Mouse (Mus musculus): Measurements from ENCODE around the gene Sept9. TPM values are rescaled to one million over a fixed set of nuclear protein-coding genes. Genes with fewer than 3 reads are reported as not detected.

The Sept9 gene
- polyA plus RNA-seq, 1 experiment from 2014 or later: 165 TPM

DNA sequence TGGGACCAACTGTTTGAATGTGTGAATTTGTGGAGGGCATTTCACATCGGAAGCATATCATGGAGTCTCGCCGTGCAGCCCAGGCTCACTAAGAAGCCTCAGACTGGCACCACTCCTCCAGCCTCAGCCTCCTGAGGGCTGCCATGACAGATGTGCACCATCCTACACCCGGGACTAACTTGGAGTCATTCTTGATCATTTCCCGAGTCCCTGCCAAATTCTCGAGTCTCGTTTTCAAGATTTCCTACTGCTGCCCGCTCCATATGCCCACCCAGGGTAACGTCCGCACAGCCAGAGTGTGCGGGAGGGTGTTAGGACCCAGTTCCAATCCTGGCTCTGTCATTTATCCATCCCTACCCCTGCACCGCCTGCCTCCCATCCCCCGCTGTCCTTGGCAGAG lies 53.4 kb downstream of the Sept9 start:
- H3K4me2 ChIP-seq (replicated peaks): no peak overlapping the region
- no peaks in the 10 kb centered on the region for H3K36me3 ChIP-seq
- H3K27ac ChIP-seq: no peak overlapping the region
- H3K27me3 ChIP-seq (replicated peaks): no peaks in the 10 kb centered on the region
- WGBS: 88% methylated on average over 13 of the region's 13 CpGs
- no peaks in the 10 kb centered on the region for H3K9me3 ChIP-seq
- no peak overlapping the region for H3K4me3 ChIP-seq
- H3K4me1 ChIP-seq: peaks cover 38% of the 10 kb centered on the region
- no peak for ATAC-seq (ENCODE audit: low FRiP score, low read depth)
- H3K9ac ChIP-seq: no peak overlapping the region

DNA sequence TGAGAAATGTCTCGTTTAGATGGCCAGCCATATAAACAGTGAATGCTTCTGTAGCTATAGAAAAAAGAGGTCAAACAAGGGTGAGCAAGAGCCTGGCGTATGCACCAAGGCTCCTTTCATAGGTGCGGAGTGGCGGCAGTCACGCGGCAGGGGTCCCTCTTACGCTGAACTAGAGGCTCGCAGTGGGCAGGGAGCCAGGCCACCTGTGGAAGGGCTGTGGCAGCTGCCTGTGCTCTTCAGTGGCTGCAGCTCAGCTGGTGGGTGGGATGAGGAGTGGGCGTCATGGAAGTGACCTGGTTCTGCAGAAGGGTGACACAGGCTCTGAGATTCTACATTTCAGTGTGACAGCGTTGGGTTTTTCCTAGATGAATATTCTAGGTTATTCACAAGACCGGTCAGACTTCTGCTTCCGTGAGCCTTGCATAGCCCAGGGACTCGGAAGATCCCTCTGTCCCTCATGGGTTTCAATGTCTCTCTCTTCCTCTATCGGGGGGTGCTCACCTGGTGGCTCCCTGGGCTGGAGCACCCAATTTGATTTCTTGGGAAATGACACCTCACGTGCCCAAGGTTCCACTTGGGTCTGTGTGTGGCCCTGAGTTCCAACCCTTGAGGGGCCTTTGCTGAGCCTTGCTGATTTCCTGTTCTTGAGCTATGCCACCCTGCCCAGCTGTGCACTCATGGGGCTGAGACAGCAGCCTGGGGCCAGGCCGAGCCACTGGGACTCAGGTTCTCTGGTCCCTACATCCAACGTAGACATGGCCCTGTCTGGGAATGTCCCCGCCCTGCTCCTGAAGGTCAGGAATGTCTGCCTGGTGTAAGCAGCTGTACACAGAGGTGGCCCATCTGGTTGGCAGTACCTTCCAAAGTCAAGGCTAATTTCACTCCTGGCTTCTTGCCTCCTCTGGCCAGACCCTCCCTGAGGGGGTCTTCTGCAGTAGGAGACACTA lies 55.0 kb downstream of the Sept9 start:
- no peak overlapping the region for H3K4me2 ChIP-seq (replicated peaks)
- no peak overlapping the region for H3K9ac ChIP-seq
- no peaks in the 10 kb centered on the region for H3K27me3 ChIP-seq (replicated peaks)
- H3K4me1 ChIP-seq: peaks cover 26% of the 10 kb centered on the region
- no peak overlapping the region for H3K27ac ChIP-seq
- ATAC-seq (ENCODE audit: low FRiP score, low read depth): 0 out of 2 replicates have a peak, but pooled peaks have one; percentile 13
- H3K36me3 ChIP-seq: no peaks in the 10 kb centered on the region
- H3K4me3 ChIP-seq: no peak overlapping the region
- WGBS: 59% methylated on average over 18 of the region's 18 CpGs
- H3K9me3 ChIP-seq: no peaks in the 10 kb centered on the region

DNA sequence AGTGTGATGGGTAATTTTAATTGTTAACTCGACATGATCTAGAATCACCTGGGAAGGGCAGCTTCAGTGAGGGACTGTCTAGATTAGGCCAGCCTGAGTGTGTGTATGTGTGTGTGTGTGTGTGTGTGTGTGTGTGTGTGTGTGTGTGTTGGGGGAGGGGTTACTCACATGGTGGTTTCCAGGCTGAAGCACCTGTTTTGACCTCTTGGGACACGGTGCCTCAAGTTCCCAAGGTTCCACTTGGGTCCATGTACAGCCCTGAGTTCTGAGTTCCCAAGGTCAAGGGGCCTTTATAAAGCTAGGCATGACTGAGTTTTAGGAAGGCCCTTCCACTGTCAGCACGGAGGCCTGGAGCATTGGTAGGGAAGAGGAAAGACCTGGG lies 55.6 kb downstream of the Sept9 start:
- no peaks in the 10 kb centered on the region for H3K36me3 ChIP-seq
- H3K4me3 ChIP-seq: no peak overlapping the region
- ATAC-seq (ENCODE audit: low FRiP score, low read depth): no peak
- peaks cover 24% of the 10 kb centered on the region; the same call in 1 of the 2 replicates for H3K4me1 ChIP-seq
- 82% methylated on average over 3 of the region's 3 CpGs for WGBS
- H3K27me3 ChIP-seq (replicated peaks): no peaks in the 10 kb centered on the region
- H3K9me3 ChIP-seq: no peaks in the 10 kb centered on the region
- H3K9ac ChIP-seq: no peak overlapping the region
- H3K27ac ChIP-seq: no peak overlapping the region
- H3K4me2 ChIP-seq (replicated peaks): no peak overlapping the region

DNA sequence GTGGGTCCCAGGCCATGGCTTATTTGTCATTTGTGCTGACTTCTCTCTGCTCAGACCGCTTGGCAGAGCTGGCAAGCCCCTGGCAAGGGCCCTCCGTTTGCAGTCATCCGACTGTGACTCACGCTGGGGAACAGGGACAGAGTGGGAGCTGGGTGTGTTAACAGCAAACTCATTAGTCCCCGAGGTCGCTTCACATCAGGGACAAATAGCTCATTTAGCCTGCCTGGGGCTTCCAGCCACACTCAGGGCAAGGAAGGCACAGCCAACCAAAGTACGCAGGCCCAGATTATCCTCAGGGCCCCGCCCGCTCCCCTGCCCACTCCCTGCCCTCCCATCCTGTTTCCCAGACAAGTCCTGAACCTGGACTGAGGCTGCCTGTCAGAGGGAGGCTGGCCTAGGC lies 56.6 kb downstream of the Sept9 start:
- Histone ChIP-seq H3K36me3 (no peaks in the 10 kb centered on the region), H3K4me2 (replicated peaks) (no peak overlapping the region), H3K9me3 (no peaks in the 10 kb centered on the region), H3K27me3 (replicated peaks) (no peaks in the 10 kb centered on the region), H3K9ac (no peak overlapping the region), H3K4me1 (peaks cover 24% of the 10 kb centered on the region; the same call in 1 of the 2 replicates), H3K27ac (no peak overlapping the region), H3K4me3 (no peak overlapping the region)
- WGBS: 46% methylated on average over 9 of the region's 9 CpGs
- ATAC-seq (ENCODE audit: low FRiP score, low read depth): no peak

DNA sequence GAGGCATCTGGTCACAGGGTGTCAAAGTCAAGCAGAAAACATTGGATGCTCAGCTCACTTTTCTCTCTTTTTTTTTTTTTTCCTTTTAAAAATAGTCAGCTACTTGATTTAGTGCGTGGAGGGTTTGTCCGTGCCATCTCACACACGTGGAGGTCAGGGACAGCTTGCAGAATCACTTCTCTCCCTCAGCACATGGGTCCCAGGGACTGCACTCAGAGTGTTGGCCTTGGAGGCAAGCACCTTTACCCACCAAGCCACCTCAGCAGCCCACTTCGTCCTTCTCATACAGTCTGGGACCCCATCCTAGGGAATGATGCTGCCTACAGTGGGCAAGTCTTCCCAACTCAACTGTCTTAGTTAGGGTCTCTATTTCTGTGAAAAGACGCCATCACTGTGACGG lies 57.4 kb downstream of the Sept9 start:
- H3K9ac ChIP-seq: no peak overlapping the region
- 93% methylated on average over 6 of the region's 6 CpGs for WGBS
- no peaks in the 10 kb centered on the region for H3K9me3 ChIP-seq
- H3K27ac ChIP-seq: no peak overlapping the region
- H3K4me1 ChIP-seq: peaks cover 24% of the 10 kb centered on the region; the same call in 1 of the 2 replicates
- no peaks in the 10 kb centered on the region for H3K27me3 ChIP-seq (replicated peaks)
- H3K36me3 ChIP-seq: no peaks in the 10 kb centered on the region
- no peak overlapping the region for H3K4me3 ChIP-seq
- no peak for ATAC-seq (ENCODE audit: low FRiP score, low read depth)
- no peak overlapping the region for H3K4me2 ChIP-seq (replicated peaks)

DNA sequence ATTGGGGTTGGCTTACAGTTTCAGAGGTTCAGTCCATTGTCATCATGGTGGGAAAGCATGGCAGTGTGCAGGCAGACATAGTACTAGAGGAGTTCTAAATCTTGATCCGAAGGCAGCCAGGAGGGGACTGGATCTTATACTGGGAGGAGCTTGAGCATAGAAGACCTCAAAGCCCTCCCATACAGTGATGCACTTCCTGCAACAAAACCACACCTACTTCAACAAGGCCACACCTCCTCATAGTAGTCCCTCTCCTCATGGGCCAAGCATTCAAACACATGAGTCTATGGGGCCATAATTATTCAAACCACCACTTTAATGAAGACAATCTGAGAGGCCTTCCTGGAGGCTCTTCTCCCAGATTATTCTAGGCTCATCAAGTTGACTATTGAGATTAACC lies 57.8 kb downstream of the Sept9 start:
- no peaks in the 10 kb centered on the region for H3K36me3 ChIP-seq
- no peak overlapping the region for H3K4me2 ChIP-seq (replicated peaks)
- no peak overlapping the region for H3K27ac ChIP-seq
- H3K27me3 ChIP-seq (replicated peaks): no peaks in the 10 kb centered on the region
- H3K4me1 ChIP-seq: peaks cover 24% of the 10 kb centered on the region; the same call in 1 of the 2 replicates
- WGBS: 90% methylated on average over 1 of the region's 1 CpGs
- ATAC-seq (ENCODE audit: low FRiP score, low read depth): no peak
- H3K9ac ChIP-seq: no peak overlapping the region
- H3K9me3 ChIP-seq: no peaks in the 10 kb centered on the region
- H3K4me3 ChIP-seq: no peak overlapping the region

DNA sequence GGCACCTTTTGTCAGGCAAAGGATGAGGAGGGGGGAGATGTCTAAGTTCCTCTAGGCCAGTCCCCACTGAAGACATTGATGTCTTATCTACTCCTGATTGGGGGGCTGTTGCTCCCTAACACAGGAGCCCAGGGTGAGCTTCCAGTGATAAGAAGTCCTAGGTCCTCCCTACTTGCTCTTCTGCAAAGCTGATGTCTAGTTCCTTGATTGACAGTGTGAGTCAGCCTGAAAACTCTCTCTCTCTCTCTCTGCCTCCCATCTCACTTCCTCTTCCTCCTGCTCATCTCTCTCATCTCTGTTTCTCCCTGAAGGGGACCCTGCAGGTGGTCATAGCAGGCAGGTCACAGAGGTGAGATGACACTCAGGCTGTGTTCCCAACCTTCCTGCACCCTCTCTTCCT lies 58.4 kb downstream of the Sept9 start:
- no peak overlapping the region for H3K9ac ChIP-seq
- no peak for ATAC-seq (ENCODE audit: low FRiP score, low read depth)
- no peaks in the 10 kb centered on the region for H3K9me3 ChIP-seq
- H3K4me2 ChIP-seq (replicated peaks): no peak overlapping the region
- no peaks in the 10 kb centered on the region for H3K36me3 ChIP-seq
- no peaks in the 10 kb centered on the region for H3K27me3 ChIP-seq (replicated peaks)
- H3K4me3 ChIP-seq: no peak overlapping the region
- no peak overlapping the region for H3K27ac ChIP-seq
- H3K4me1 ChIP-seq: peaks cover 24% of the 10 kb centered on the region; the same call in 1 of the 2 replicates

DNA sequence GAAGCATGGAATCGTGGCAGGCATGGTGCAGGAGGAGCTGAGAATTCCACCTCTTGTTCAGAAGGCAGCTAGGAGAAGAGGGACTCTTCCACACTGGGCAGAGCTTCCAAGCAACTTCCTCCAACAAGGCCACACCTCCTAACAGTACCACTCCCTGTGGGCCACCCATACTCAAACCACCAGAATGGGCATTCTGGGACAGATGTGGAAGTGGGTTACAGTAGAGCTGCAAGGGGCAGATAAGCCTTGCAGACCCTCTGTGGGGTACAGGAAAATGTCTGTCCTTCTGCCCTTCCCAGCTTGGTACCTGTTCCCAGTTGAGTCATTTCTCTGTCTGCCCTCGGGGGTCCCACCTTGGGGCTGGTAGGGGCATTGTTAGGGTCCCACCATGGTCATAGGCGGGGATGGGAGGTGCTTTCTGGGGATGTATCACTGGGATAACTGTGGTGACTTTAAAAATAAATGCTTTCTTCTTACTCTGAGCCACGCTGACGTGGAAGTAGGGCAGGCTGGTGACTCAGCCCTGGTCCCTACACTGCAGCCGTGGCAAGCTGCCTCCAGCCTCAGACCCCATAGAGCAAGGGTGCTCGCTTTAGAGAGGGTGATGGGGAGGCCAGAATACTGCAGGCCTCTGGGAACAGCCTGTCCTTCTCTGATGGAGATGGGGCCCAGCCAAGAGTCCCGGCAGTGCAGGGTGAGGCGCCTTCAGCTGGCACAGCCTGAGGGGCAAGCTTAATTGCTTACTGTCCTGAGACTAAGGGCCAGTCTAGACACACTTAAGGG lies 59.9 kb downstream of the Sept9 start:
- H3K4me3 ChIP-seq: no peak overlapping the region
- no peaks in the 10 kb centered on the region for H3K9me3 ChIP-seq
- H3K27ac ChIP-seq: no peak overlapping the region
- 83% methylated on average over 9 of the region's 9 CpGs for WGBS
- no peaks in the 10 kb centered on the region for H3K27me3 ChIP-seq (replicated peaks)
- H3K9ac ChIP-seq: no peak overlapping the region
- H3K4me1 ChIP-seq: peaks cover 24% of the 10 kb centered on the region
- no peak for ATAC-seq (ENCODE audit: low FRiP score, low read depth)
- no peak overlapping the region for H3K4me2 ChIP-seq (replicated peaks)
- H3K36me3 ChIP-seq: no peaks in the 10 kb centered on the region

DNA sequence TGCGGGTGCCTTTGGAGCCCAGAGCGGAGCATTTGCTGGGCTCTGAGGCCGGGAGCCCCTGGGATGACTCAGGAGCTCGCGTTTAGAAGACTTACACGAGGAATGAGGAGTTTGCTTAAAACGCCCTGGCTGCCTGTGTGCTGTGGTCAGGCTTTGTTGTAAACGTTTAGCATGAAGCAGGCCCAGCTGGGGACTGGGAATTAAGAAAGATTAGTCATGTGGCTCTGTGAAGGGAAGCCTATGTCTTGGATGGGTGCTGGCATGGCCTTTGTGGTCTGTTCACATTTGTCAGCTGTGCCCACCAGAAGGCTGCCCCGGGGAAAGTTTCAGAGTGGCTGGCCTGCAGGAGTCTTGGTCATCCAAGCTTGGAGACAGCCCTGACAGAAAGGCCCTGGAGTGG lies 61.2 kb downstream of the Sept9 start:
- Histone ChIP-seq H3K27ac (no peak overlapping the region), H3K4me1 (peaks cover 30% of the 10 kb centered on the region), H3K4me2 (replicated peaks) (no peak overlapping the region), H3K36me3 (no peaks in the 10 kb centered on the region), H3K9me3 (no peaks in the 10 kb centered on the region), H3K9ac (no peak overlapping the region), H3K4me3 (no peak overlapping the region), H3K27me3 (replicated peaks) (no peaks in the 10 kb centered on the region)
- WGBS: 60% methylated on average over 9 of the region's 9 CpGs
- ATAC-seq (ENCODE audit: low FRiP score, low read depth): no peak

DNA sequence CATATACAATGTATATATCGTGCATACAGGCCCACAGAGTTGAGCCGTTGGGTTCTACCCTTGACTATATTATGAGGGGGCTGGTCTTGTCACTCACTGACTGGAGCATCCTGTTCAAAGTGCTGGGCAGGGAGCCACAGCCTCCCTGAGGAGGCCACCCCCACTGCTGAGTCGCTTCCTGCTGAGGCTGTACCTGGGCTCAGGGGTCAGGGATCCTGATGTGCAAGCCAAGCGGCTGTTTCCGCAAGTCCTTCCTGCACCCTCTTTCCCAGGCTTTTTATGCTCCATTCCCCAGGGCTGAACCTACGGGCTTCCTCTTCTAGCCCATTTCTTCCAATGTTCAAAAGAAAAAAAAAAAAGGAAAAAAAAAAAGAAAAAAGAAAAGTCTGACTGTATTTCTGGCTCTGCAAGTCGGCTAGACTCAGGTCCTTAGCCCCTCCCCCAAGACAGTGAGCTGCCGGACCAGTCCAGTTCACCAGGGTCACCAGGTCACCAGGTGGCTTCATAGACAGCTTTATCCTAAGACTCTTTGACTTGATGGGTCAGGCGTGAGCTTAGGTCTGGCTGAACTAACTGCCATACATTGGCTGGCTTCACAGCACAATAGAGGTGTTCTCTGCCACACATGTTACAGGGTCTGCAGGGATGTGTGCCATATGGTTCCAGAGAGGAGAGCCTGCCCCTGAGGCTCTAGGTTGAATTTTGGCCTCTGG lies 63.8 kb downstream of the Sept9 start:
- Histone ChIP-seq H3K27ac (no peak overlapping the region), H3K4me1 (peaks cover 49% of the 10 kb centered on the region), H3K9me3 (no peaks in the 10 kb centered on the region), H3K36me3 (no peaks in the 10 kb centered on the region), H3K4me2 (replicated peaks) (no peak overlapping the region), H3K9ac (no peak overlapping the region), H3K4me3 (no peak overlapping the region), H3K27me3 (replicated peaks) (no peaks in the 10 kb centered on the region)
- 57% methylated on average over 9 of the region's 9 CpGs for WGBS
- ATAC-seq (ENCODE audit: low FRiP score, low read depth): no peak

DNA sequence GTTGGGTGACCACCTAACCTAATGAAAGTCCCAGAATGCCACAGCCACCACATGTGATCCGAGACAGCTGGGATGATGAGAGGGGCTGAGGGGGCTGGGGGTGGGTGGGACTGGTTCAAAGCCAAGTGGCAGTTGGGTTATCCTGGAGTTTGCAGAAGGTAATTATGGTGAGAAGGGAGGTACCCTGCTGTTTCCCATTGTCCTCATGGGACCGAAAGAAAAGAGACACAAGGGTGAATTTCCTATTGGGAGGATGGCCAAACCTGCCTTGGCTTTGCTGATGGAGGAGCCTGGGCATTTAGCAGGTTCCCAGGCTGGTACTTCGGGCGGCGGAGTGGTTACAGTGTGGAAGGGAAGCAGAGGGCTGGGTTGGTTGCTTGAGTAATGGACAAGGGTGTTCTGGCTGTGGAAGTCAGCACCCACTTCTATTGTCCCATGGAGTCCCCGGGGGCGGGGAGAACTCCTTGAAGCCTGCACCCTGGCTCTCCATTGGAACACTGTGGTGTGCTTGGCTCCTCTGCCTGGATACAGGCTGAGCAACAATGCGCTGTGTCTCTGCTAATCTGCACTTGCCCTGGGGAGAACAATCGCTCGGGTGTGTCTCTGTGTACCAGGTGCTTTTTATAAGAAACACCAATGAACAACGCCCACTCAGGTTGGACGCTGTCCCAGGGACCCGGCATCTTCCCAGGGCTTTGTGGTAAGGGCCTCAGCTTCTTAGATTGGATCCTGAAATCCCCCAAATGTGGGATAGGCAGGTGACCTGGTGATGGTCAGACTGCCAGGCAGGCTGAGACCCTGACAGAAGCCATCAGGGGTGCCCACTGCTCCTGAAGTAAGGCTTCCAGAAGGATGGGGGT lies 64.9 kb downstream of the Sept9 start:
- no peaks in the 10 kb centered on the region for H3K27me3 ChIP-seq (replicated peaks)
- H3K36me3 ChIP-seq: no peaks in the 10 kb centered on the region
- no peak overlapping the region for H3K27ac ChIP-seq
- H3K4me2 ChIP-seq (replicated peaks): peak overlapping the region; percentile 89; the same call in 1 of the 2 replicates
- H3K4me3 ChIP-seq: no peak overlapping the region
- ATAC-seq (ENCODE audit: low FRiP score, low read depth): no peak
- no peak overlapping the region for H3K9ac ChIP-seq
- H3K4me1 ChIP-seq: peaks cover 61% of the 10 kb centered on the region
- no peaks in the 10 kb centered on the region for H3K9me3 ChIP-seq
- 62% methylated on average over 13 of the region's 13 CpGs for WGBS
